Mouse (Mus musculus) kidney, embryonic 16.5 days (tissue): Measurements from ENCODE around the gene Gm5244. TPM values are rescaled to one million over a fixed set of nuclear protein-coding genes. Genes with fewer than 3 reads are reported as not detected.

Experiments
- ATAC-seq: fragments of 200-750 bp; cut with Nextera tagmentation; 2 replicates; pipeline ENCODE4 v1.8.0; 2017; ENCODE audit warnings: moderate TSS enrichment; ENCODE audit not compliant: low FRiP score, low TSS enrichment
- H3K27ac ChIP-seq: fragments of 300-500 bp; sonication (generic); 2 replicates; pipeline ENCODE4 v1.5.1; 2014; ENCODE audit warnings: low read length
- H3K27me3 ChIP-seq: fragments of 300-500 bp; sonication (generic); 2 replicates; pipeline ENCODE4 v1.6.1; 2014; ENCODE audit warnings: low read length, control low read depth, mixed read lengths; ENCODE audit not compliant: insufficient read depth
- H3K36me3 ChIP-seq: fragments of 300-500 bp; sonication (generic); 2 replicates; pipeline ENCODE4 v1.6.1; 2014; ENCODE audit warnings: low read length, control low read depth, mixed read lengths; ENCODE audit not compliant: insufficient read depth
- H3K4me1 ChIP-seq: fragments of 300-500 bp; sonication (generic); 2 replicates; pipeline ENCODE4 v1.6.1; 2014; ENCODE audit warnings: low read length, control low read depth, mixed read lengths; ENCODE audit not compliant: insufficient read depth
- H3K4me2 ChIP-seq: fragments of 300-500 bp; sonication (generic); replicated peaks from 2 replicates; pipeline ENCODE4 v1.6.1; 2014; ENCODE audit warnings: low read depth, low read length
- H3K4me3 ChIP-seq: fragments of 300-500 bp; sonication (generic); 2 replicates; pipeline ENCODE4 v1.5.1; 2014; ENCODE audit warnings: mild to moderate bottlenecking, low read length
- H3K9ac ChIP-seq: fragments of 300-500 bp; sonication (generic); replicated peaks from 2 replicates; pipeline ENCODE4 v1.6.1; 2014; ENCODE audit warnings: low read length
- H3K9me3 ChIP-seq: fragments of 300-500 bp; sonication (generic); 2 replicates; pipeline ENCODE4 v1.6.1; 2016; ENCODE audit warnings: low read length, control low read depth
- WGBS: fragments of 180-500 bp; shearing (Covaris S2); extraction: QIAGEN DNeasy Blood & Tissue Kit; methylation state at CpG from one replicate; pipeline ENCODE4 v1.1.7; 2014; 5-methylcytosine and 5-hydroxymethylcytosine counted together
- polyA plus RNA-seq: library from polyadenylated mRNA; unstranded; fragments of >200 nt; fragmentation: Nextera tagmentation; extraction: Ambion mirVana; gene quantifications from 2 replicates; pipeline ENCODE4 v1.2.1, GENCODE M21; 2015

Gene Gm5244
- polyA plus RNA-seq, 1 experiment from 2014 or later, result not detected

DNA sequence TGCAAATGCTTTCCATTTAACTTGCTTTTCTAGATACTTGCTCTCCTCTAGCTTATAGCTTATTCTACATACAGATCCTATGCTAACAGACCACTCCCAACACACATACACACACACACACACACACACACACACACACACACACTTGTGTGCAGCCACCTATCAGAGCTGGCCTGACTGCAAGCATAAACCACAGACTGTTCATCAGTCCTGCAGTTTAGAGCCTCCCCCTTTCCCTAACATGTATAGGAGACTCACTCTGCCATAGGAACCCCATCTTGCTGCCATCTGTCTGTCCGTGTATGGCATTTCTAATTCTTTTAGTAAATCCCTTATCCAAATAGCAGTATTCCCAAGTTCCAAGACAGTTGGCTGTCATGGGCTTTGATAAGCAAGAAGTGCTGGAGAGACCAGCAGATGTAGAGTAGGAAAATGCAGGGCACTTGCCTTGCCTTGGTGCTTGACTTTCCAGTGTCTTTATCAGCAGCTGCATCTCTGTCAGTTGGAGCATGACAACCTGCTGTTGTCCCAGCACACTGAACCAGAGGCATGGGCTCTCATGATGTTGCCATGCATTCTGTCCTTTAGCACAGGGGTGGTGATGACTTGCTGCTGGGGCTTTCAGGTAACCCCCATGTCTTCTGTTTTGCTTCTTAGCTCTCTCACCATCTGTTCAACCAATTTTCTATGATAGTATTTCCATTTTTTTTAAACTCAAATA lies 33.7 kb upstream of the Gm5244 start:
- no peaks in the 10 kb centered on the region for H3K9me3 ChIP-seq
- no peaks in the 10 kb centered on the region for H3K36me3 ChIP-seq
- H3K27ac ChIP-seq, result no peak overlapping the region
- no peak overlapping the region for H3K4me2 ChIP-seq
- ATAC-seq, result no peak
- H3K27me3 ChIP-seq, result no peaks in the 10 kb centered on the region
- H3K4me3 ChIP-seq, result no peak overlapping the region
- no peaks in the 10 kb centered on the region for H3K4me1 ChIP-seq
- no peak overlapping the region for H3K9ac ChIP-seq
- 65% methylated on average over 1 of the region's 1 CpGs for WGBS

GRCm38 (mm10) chr19:12813883-12814282 lies 32.6 kb upstream of the Gm5244 start:
- H3K9me3 ChIP-seq, result no peaks in the 10 kb centered on the region
- H3K27ac ChIP-seq, result no peak overlapping the region
- H3K4me2 ChIP-seq, result no peak overlapping the region
- no peaks in the 10 kb centered on the region for H3K27me3 ChIP-seq
- H3K36me3 ChIP-seq, result no peaks in the 10 kb centered on the region
- H3K4me1 ChIP-seq, result no peaks in the 10 kb centered on the region
- H3K9ac ChIP-seq, result no peak overlapping the region
- no peak for ATAC-seq
- H3K4me3 ChIP-seq, result no peak overlapping the region
- 78% methylated on average over 1 of the region's 1 CpGs for WGBS

GRCm38 (mm10) chr19:12818507-12818906 lies 28.0 kb upstream of the Gm5244 start:
- no peak overlapping the region for H3K4me2 ChIP-seq
- no peak overlapping the region for H3K27ac ChIP-seq
- no peak overlapping the region for H3K9ac ChIP-seq
- H3K9me3 ChIP-seq, result no peaks in the 10 kb centered on the region
- no peaks in the 10 kb centered on the region for H3K4me1 ChIP-seq
- 78% methylated on average over 1 of the region's 1 CpGs for WGBS
- no peaks in the 10 kb centered on the region for H3K36me3 ChIP-seq
- no peaks in the 10 kb centered on the region for H3K27me3 ChIP-seq
- H3K4me3 ChIP-seq, result no peak overlapping the region
- no peak for ATAC-seq

GRCm38 (mm10) chr19:12820383-12820782 lies 26.1 kb upstream of the Gm5244 start:
- H3K27me3 ChIP-seq, result no peaks in the 10 kb centered on the region
- H3K4me2 ChIP-seq, result no peak overlapping the region
- ATAC-seq, result no peak
- WGBS, result 31% methylated on average over 4 of the region's 4 CpGs
- no peaks in the 10 kb centered on the region for H3K9me3 ChIP-seq
- H3K36me3 ChIP-seq, result no peaks in the 10 kb centered on the region
- no peak overlapping the region for H3K9ac ChIP-seq
- H3K27ac ChIP-seq, result no peak overlapping the region
- H3K4me1 ChIP-seq, result no peaks in the 10 kb centered on the region
- no peak overlapping the region for H3K4me3 ChIP-seq

- 74% methylated on average over 4 of the region's 4 CpGs for WGBS
- Histone ChIP-seq H3K27me3 (no peaks in the 10 kb centered on the region), H3K4me2 (no peak overlapping the region), H3K9ac (no peak overlapping the region), H3K36me3 (no peaks in the 10 kb centered on the region), H3K27ac (no peak overlapping the region), H3K4me1 (no peaks in the 10 kb centered on the region), H3K4me3 (no peak overlapping the region), H3K9me3 (no peaks in the 10 kb centered on the region)
- ATAC-seq, result no peak
These were observed 21.9 kb upstream of the Gm5244 start for GRCm38 (mm10) chr19:12824549-12824948.

DNA sequence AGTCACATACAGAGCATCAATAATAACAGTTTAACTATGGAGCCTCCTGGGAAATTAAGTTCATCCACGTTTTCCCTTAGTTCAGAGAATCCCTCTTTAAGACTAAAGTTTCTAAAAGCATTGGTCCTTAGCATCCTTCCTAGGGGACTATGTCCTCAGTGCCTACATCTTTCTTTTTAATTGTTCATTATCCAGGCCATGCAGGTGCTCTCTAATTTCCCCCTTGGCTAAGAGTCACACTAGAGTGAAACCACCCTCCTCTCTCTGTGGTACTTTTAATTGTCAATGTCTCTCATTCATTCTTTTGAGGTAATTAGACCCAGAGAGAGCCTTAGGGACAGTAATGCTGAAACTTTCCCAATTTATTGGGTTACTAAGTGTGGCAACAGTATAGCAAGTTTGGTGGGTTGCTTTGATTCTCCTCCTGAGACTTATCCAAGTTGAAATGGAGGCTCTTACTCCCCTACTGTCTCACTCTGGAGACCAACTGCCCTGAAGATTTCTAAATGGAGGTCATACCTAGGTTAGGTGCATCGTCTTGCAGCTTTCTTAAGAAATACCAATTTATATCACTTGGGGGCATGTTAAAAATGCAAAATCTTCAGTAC lies 15.6 kb upstream of the Gm5244 start:
- Histone ChIP-seq H3K4me1 (no peaks in the 10 kb centered on the region), H3K27ac (no peak overlapping the region), H3K4me2 (no peak overlapping the region), H3K9me3 (no peaks in the 10 kb centered on the region), H3K27me3 (no peaks in the 10 kb centered on the region), H3K4me3 (no peak overlapping the region), H3K9ac (no peak overlapping the region), H3K36me3 (no peaks in the 10 kb centered on the region)
- 68% methylated on average over 2 of the region's 2 CpGs for WGBS
- ATAC-seq, result no peak

DNA sequence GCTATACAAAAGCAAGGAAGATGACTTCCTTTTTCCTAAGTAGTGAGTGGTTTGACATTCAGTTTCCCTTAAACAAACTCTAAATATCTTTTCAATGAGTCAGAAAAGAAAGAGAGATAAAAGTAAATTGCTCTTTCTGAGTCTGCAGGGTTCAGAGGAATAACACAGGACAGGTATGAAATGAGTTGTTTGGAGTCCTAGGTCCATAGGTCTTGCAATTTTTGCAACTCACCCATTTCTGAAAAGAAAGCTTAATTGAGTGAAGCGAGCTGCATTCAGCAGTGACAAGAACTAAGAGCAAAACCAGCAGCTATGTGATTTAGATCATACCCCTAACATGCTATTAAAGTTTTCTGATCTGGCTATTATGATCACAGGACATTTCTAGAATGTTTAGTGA lies 14.9 kb upstream of the Gm5244 start:
- H3K9me3 ChIP-seq, result no peaks in the 10 kb centered on the region
- no peaks in the 10 kb centered on the region for H3K4me1 ChIP-seq
- ATAC-seq, result no peak
- H3K4me3 ChIP-seq, result no peak overlapping the region
- H3K27ac ChIP-seq, result no peak overlapping the region
- H3K27me3 ChIP-seq, result no peaks in the 10 kb centered on the region
- no peak overlapping the region for H3K4me2 ChIP-seq
- H3K9ac ChIP-seq, result no peak overlapping the region
- WGBS, result 52% methylated on average over 1 of the region's 1 CpGs
- no peaks in the 10 kb centered on the region for H3K36me3 ChIP-seq

DNA sequence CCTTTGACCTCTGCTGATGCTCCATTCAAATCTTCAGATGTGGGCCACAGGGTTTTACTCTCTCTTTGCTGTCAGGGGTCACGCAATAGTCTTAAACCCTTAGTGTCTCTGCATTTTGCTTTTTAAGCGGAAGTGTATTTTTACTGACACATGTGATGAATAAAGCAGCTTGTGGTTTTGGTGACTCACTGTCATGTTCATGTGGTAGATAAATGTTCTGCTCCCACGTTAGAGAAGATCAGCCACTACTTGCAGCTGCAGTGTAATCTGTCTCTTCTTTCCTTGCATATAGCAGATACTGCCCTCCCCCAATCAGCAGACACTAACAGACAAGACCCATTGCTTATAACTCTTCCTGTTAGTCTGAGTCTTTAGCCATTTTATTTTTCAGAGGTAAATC lies 12.9 kb upstream of the Gm5244 start:
- no peak for ATAC-seq
- H3K4me3 ChIP-seq, result no peak overlapping the region
- no peaks in the 10 kb centered on the region for H3K9me3 ChIP-seq
- WGBS, result 60% methylated on average over 3 of the region's 3 CpGs
- no peak overlapping the region for H3K27ac ChIP-seq
- no peaks in the 10 kb centered on the region for H3K36me3 ChIP-seq
- H3K9ac ChIP-seq, result no peak overlapping the region
- H3K4me2 ChIP-seq, result no peak overlapping the region
- H3K4me1 ChIP-seq, result no peaks in the 10 kb centered on the region
- no peaks in the 10 kb centered on the region for H3K27me3 ChIP-seq

DNA sequence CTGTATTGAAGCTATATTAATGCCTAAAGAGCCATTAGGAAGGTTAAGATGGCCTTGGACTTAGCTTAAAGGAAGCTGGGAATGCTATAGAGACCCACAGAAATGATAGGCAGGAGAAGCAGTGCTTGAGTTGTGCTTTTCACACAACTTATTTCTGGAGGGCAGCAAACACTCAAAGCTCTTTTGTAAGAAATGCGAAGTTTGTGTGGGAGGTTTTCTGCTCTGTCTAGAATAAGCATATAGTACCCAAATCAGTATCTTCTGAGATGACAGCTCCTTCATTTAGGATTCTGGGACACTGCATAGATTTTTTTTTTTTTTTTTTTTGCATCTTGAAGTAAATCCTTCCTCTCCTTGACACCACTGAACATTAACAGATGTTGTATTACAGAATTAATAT lies 8.0 kb upstream of the Gm5244 start:
- WGBS, result 87% methylated on average over 1 of the region's 1 CpGs
- no peaks in the 10 kb centered on the region for H3K4me1 ChIP-seq
- H3K4me3 ChIP-seq, result no peak overlapping the region
- no peaks in the 10 kb centered on the region for H3K9me3 ChIP-seq
- no peak overlapping the region for H3K9ac ChIP-seq
- no peaks in the 10 kb centered on the region for H3K27me3 ChIP-seq
- ATAC-seq, result no peak
- no peak overlapping the region for H3K4me2 ChIP-seq
- no peak overlapping the region for H3K27ac ChIP-seq
- H3K36me3 ChIP-seq, result no peaks in the 10 kb centered on the region

DNA sequence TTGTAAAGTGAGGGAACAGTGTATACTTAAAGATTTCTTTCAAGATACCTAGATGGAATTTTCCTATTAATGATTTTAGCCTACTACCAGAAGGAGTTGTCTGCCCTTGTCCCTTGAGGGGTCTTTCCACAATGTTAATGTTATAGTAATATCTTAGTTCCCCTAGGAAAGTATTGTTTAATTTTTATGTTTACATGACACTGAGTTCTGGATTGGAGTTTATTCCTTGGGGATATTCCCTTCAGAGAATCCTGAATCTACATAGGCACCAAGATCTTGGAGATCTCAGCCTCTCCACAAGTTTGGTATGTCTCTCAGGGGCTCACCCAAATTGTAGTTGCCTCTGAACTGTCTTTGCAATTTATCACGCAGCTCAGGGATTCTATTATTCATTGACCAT lies 10.5 kb downstream of the Gm5244 start, which contains the start of gene Olfr1444:
Olfr1444 (plus strand) TSS at position 301 of the 400 bp plus-strand sequence.
- Histone ChIP-seq H3K27me3 (no peaks in the 10 kb centered on the region), H3K4me2 (no peak within 1 kb of the TSS), H3K4me3 (no peak within 1 kb of the TSS), H3K9ac (no peak within 1 kb of the TSS), H3K36me3 (no peaks in the 10 kb centered on the region), H3K4me1 (no peaks in the 10 kb centered on the region), H3K9me3 (no peaks in the 10 kb centered on the region), H3K27ac (no peak within 1 kb of the TSS)
- WGBS, result 69% methylated on average over 1 of the region's 1 CpGs
- ATAC-seq, result no peak
